Mouse (Mus musculus): ENCODE data around the gene Bid.
A peak's percentile ranks its signal among the peaks of the same experiment; 100 is the strongest.
"Not testable (repeated sequence)": the region's sequence is repeated elsewhere in the genome, so short reads cannot be mapped to it uniquely, and the experiment has no call there.

The Bid gene

DNA sequence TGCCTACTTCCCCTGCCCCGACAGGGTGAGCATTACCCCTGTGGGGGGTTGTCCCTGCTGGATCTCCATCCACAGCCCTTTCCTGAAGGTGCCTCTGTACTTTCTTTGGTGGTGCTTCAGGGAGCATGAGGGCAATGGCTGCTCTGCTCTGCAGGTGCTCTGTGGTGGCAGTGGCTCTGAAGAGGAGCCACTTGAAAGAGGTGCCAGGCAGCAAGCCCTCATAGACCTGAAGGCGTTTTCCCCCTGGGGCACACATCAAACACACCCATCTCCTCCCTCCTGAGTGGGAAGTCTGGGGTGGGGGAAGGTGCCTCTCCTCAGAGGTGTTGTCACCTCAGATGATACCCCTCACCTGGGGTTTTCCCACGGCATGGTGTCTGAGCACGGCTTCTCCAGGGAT is 17.5 kb upstream of the Bid start:
- DNase-seq, result peak; percentile 73 to 89

DNA sequence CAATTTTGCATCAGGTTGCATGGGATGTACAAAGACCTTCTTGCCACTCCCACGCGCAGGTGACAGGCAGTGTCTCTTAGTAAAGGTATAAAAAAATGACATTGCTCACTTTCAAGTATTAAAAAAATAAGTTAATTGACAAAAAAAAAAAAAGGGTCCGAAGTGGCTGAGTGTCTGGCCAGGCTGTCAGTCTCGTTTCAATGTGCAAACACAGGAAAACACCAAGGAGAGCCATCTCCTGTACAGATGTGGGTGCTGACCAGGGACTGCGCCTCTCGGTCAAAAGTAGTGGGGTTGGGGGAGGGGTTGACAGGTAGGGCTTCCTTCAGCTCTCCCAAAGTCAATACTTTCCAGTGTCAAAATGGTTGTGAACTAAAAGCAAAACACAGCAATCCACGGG is 17.0 kb upstream of the Bid start:
- no peak for DNase-seq

DNA sequence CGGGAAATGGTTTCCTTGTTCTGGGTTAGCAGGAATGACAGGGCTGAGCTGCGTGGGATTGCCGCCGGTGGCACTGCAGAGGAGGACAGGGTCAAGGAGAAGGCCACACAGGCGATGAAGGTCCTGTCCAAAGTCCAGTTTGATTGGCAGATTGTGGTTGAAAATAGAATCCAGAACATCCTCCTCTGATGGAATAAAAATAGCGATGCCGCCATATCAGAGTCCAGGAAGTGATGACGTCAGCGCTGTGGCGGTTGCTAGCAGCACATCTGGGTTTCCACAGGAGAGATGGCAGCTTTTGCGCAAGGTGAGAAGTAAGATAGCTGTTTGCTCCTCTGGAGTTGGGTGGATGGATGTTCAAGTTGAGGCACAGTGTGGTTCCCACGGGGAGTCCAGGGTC is 15.9 kb upstream of the Bid start:
- DNase-seq, result peak; percentile 60 to 78

DNA sequence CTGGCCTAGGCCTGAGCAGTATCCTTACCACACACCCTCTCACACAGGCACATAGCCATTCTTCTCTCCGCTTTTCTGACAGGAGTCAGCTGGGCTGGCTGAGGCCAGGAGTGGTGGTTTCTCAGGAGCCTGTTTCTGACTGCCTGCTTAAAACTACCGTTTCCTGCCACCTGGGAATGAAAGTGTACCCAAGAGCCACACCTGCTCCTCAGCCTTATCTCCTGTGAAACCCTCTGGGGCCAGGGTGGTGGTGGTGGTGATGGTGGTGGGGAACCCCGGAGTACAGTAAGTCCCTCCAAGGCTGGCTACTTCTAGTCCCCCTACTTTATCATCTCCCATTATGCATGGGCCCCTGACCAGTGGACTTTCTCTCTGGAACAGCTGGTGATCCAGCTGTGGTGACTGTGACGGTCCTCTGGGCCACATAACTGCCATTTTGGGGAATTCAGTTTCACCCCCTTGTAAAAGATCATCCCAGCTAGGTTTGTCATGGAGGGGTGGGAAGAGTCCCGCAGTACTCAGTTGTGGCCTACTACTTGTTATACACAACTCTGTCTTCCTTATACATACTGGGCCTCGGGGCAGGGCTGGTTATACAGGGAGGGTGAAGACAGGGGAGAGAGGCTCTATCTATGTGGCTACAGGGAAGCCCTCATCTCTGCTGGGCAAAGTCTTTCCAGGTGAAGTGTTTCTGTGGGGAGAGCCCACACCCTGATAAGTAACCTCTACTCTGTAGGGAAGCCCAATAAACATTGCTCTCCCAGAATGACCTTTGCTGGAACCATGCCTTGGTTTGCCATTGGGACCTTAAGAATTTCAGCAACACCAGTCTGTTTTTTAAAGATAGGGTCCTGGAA is 14.0 kb upstream of the Bid start:
- peak; percentile 71 to 83 for DNase-seq

DNA sequence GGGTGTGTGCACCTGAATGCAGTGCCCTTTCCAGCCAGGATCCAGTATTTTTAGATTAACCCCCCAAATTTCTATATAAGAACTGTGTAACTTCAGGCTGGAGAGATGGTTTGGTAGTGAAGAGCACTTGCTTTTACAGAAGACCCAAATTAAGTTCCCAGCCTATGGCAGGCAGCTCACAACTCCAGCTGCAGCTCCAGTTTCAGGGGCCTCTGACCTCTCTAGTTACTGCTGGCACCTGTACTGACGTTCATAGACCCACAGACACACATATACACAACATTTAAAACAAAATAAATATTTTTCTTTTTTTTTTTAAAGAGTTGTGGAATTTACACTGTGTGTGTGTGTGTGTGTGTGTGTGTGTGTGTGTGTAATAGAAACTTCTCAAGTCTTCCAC is 12.8 kb upstream of the Bid start:
- no peak for DNase-seq

DNA sequence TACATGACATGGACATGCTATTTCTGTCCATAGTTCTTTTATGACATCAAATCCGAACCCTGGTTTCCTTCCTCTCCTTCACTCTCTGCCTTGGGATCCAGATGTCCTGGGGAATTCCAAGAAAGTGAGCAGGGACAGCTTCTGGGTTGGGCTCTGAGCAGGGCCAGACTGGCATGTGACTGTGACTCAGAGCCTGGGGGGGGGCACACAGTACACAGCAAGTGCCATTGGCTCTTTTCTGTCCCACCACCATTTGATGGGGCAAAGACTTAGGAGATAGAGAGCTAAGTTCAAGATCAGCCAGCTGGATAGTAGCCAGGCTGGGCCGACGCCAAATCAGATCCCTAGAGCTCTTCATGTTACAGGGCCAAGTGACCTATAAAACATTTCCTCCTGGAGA is 11.1 kb upstream of the Bid start:
- DNase-seq, result no peak

DNA sequence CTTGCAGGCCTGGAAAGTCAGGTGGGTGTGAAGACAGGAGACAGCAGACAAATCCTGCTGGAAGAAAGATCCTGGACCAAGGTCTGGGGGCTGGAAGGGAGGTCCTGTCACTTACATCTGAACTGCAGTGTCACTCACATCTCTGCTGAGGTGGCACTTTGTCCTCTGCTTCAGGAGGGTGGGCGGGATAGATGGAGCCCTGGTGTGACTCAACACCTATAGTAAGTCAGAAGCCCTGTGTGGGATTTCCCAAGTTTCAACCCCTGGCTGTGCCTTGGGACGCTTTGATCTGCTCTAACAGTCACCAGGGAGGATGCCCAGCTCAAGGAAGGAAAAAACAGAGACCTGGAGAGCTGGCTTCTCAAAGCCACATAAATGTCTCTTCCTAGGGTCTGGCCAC is 10.2 kb upstream of the Bid start:
- no peak for DNase-seq

DNA sequence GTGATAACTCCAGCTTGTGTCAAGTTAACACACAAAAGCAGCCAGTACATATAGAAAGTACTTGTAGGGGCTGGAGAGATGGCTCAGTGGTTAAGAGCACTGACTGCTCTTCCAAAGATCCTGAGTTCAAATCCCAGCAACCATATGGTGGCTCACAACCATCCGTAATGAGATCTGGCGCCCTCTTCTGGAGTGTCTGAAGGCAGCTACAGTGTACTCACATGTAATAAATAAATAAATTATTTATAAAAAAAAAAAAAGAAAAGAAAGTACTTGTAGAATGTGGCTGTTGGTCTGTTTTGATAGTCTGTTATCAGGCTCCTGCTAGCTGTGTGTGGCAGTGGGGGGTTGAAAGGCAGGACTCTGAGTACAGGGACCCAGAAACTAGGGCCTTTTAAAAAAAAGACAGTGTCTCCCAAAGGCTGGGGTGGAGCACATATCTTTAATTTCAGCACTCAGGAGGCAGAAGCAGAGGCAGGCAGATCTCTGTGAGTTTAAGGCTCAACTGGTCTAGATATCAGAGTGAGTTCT is 8.2 kb upstream of the Bid start:
- not testable (repeated sequence) for DNase-seq

GRCm38 (mm10) chr6:120917975-120918374 is 1.3 kb upstream of the Bid start:
- no peak for DNase-seq

DNA sequence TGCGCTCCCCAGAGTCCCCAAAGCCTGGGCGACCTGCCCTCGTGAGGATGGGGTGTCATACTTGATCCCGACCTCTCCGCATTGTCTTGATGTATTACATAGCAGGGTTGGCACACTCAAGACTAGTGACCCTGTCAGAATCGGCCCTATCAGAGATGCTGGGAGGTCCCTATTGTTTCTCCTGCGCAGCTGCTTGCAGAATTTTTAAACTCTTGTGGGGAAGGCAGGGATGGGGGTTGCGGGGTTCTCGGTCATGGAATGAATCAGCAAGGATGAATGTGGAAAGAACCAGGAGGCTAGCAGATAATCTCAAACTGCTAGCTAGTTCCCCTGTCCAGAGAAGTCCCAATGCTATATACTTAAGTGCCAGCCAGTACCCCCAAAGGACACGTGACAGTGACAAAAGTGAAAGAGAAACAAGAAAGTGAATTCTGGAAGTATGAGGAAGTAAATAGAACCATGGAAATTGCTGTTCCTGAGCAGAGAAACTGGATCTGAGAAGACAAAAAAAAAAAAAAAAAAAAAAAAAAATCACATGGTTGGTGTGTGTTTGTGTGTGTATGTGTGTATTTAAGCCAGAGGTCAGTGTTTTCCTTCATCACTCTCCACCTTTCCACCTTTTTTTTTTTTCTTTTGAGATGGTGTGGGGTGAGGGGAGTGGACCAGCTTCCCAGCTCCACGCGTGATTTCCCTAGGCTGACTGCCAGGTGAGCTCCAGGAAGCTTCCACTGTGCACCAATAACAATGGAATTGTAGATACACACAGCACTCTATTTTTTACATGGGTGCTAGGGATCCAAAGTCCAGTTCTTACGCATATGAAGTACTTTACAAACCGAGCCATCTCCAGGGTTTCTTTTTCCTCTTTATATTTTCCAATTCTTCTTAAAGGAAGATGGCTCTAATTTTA is 574 bp upstream of the Bid start:
- DNase-seq, result not testable (repeated sequence)

DNA sequence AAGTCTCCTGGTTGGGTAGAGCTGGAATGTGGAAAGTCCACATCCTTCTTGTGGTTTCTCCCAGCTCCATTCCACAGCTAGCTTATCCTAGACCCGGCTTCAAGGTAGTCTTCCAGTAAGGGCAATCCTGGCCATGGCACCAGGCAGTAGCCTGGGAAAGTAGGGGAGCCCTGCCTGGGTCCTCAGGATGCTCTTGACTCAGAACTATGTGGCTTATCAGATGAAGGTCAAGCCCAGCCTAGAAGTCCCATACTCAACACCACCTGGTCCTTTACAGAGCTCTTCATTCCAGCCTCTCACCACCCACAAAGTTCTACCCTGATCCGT is 1.0 kb downstream of the Bid start:
- DNase-seq, result no peak

GRCm38 (mm10) chr6:120914911-120915648 is 1.6 kb downstream of the Bid start:
- DNase-seq, result peak; percentile 39 to 65

- no peak for DNase-seq
Measured at GRCm38 (mm10) chr6:120914533-120914910, 2.1 kb downstream of the Bid start.

- no peak for DNase-seq
Measured at GRCm38 (mm10) chr6:120913783-120914182, 2.9 kb downstream of the Bid start.

GRCm38 (mm10) chr6:120912931-120913330 is 3.7 kb downstream of the Bid start:
- DNase-seq, result no peak

- DNase-seq, result no peak
Measured at GRCm38 (mm10) chr6:120911213-120912007, 5.2 kb downstream of the Bid start.

GRCm38 (mm10) chr6:120909501-120909900 is 7.2 kb downstream of the Bid start:
- DNase-seq, result no peak

DNA sequence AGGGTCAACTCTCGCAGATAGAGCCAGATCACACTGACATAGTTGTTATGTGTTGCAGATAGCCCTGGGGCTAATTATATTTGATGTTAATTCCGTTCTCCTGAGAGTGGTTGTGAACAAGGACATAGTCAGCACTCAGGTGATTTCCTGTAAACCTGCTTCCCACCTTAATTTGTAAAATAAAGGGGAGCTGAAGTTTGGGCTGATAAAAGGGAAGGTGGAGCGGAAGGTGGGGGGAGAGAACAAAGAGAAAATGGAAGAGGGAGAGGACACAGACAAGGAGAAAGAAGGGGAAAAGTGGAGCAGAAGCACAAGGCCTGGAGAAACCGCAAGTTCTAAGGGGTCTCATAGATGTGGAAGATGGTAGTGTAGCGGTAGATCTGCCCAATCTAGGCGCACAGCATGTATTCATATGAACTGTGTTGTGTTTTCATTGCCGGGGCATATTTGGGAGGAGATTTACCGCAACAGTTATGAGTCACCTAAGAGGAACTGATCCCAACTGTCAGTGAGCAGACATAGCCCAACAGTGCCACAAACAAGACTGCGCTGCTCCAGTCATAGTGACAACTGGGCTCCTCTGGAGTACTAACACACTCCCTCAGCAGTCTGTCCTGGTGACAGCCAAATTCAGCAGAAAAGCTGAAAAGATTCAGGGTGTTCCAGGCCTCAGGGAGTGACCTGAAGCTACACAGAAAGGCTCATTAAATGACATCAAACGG is 8.6 kb downstream of the Bid start:
- not testable (repeated sequence) for DNase-seq

GRCm38 (mm10) chr6:120906521-120906920 is 10.1 kb downstream of the Bid start:
- DNase-seq, result no peak

GRCm38 (mm10) chr6:120905111-120905510 is 11.5 kb downstream of the Bid start:
- DNase-seq, result no peak

- no peak for DNase-seq
Measured at GRCm38 (mm10) chr6:120903961-120904360, 12.7 kb downstream of the Bid start.

Data from thymus, adult 18-20 months (tissue).